Mouse (Mus musculus): ENCODE results near the gene Atrx.
"Not testable (repeated sequence)": the region's sequence is repeated elsewhere in the genome, so short reads cannot be mapped to it uniquely, and the experiment has no call there.

Atrx gene

GRCm38 (mm10) chrX:105928861-105929477 is at the start of gene Atrx:
Atrx (minus strand) TSS chrX:105929403.
- DNase-seq, result peak; percentile 84

GRCm38 (mm10) chrX:105957091-105957490 is 27.9 kb upstream of the Atrx start:
- not testable (repeated sequence) for DNase-seq

- DNase-seq, result no peak
These were observed 24.8 kb upstream of the Atrx start for GRCm38 (mm10) chrX:105953999-105954398.

GRCm38 (mm10) chrX:105946357-105946756 is 17.2 kb upstream of the Atrx start:
- no peak for DNase-seq

- no peak for DNase-seq
These were observed 10.0 kb upstream of the Atrx start for GRCm38 (mm10) chrX:105939245-105939644.

- no peak for DNase-seq
These were observed 8.5 kb upstream of the Atrx start for GRCm38 (mm10) chrX:105937736-105938135.

- peak; percentile 35 for DNase-seq
These were observed 5.1 kb upstream of the Atrx start for GRCm38 (mm10) chrX:105934341-105934740.

GRCm38 (mm10) chrX:105929478-105930038 is 355 bp upstream of the Atrx start:
- DNase-seq, result no peak

- DNase-seq, result peak; percentile 36
These were observed 1.0 kb downstream of the Atrx start for GRCm38 (mm10) chrX:105927941-105928860.

GRCm38 (mm10) chrX:105926121-105926735 is 3.0 kb downstream of the Atrx start:
- DNase-seq, result no peak

- DNase-seq, result no peak
These were observed 4.7 kb downstream of the Atrx start for GRCm38 (mm10) chrX:105924326-105925070.

GRCm38 (mm10) chrX:105923896-105924295 is 5.3 kb downstream of the Atrx start:
- no peak for DNase-seq

- DNase-seq, result not testable (repeated sequence)
These were observed 6.2 kb downstream of the Atrx start for GRCm38 (mm10) chrX:105922986-105923385.

- DNase-seq, result peak; percentile 37
These were observed 7.8 kb downstream of the Atrx start for GRCm38 (mm10) chrX:105921421-105921820.

- no peak for DNase-seq
These were observed 17.5 kb downstream of the Atrx start for GRCm38 (mm10) chrX:105911728-105912127.

- DNase-seq, result no peak
These were observed 27.6 kb downstream of the Atrx start for GRCm38 (mm10) chrX:105901611-105902010.

- DNase-seq, result no peak
These were observed 42.3 kb downstream of the Atrx start for GRCm38 (mm10) chrX:105886921-105887320.

GRCm38 (mm10) chrX:105864367-105864766 is 64.8 kb downstream of the Atrx start:
- peak; percentile 17 for DNase-seq

GRCm38 (mm10) chrX:105824462-105824861 is 104.7 kb downstream of the Atrx start:
- DNase-seq, result no peak

- DNase-seq, result no peak
These were observed 134.3 kb downstream of the Atrx start for GRCm38 (mm10) chrX:105794806-105795403.

GRCm38 (mm10) chrX:105773281-105773680 is 155.9 kb downstream of the Atrx start:
- DNase-seq, result no peak

GRCm38 (mm10) chrX:105767932-105768331 is 161.3 kb downstream of the Atrx start:
- DNase-seq, result no peak

Measured in kidney, adult 9 months (tissue).